Mouse (Mus musculus): ENCODE measurements around the gene Shkbp1. TPM values are rescaled to one million over a fixed set of nuclear protein-coding genes. Genes with fewer than 3 reads are reported as not detected.

Gene Shkbp1
- polyA plus RNA-seq, 1 experiment, result 35.9 TPM

DNA sequence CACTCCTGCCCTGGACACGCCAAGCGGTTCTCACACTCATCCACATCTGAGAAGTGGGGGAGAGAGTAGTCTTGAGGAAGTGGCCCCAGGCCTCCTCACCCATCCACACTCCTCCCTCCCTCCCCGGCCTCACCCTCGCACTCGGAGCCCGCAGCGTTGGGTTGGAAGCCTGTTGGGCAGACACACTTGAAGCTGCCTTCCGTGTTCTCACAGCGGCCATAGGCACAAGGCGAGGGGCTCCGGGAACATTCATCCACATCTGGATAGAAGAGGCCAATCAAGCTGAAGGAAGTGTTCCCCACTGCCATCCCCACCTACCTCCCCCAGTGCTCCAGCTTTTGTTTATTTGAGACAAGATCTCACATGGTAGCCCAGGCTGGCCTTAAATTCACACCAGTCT is 31.7 kb downstream of the Shkbp1 start:
- Histone ChIP-seq H3K4me3 (ENCODE audit: insufficient read depth, low read length) (no peak overlapping the region), H3K4me1 (ENCODE audit: control insufficient read depth, insufficient read depth, low read length) (no peaks in the 10 kb centered on the region), H3K27ac (ENCODE audit: insufficient read depth, low read length) (no peak overlapping the region)
- TF ChIP-seq POLR2A (IDR thresholded peaks at IDR 0.05; ENCODE audit: low read depth, low read length) (no peak), CTCF (IDR thresholded peaks at IDR 0.05; ENCODE audit: borderline replicate concordance, insufficient read depth, low read length) (no peak)

DNA sequence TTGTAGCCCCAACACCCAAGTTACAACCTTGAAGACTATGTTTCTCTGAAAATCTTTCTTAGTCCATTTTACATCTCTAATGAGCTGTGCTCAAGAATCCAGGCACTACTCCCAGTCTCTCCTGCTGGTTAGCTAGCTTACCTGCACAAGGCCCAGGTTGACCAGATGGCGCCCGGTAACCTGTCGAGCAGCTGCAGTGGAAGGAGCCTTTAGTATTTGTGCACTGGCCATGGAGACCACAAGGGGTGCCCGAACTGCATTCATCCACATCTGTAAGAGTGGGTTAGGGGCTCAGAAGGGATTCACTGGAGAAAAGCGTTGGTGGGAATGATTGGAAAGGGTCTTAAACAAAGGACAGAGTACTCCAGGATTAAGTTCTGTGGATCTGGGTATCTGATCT is 32.8 kb downstream of the Shkbp1 start:
- Histone ChIP-seq H3K4me1 (ENCODE audit: control insufficient read depth, insufficient read depth, low read length) (no peaks in the 10 kb centered on the region), H3K27ac (ENCODE audit: insufficient read depth, low read length) (no peak overlapping the region), H3K4me3 (ENCODE audit: insufficient read depth, low read length) (no peak overlapping the region)
- TF ChIP-seq CTCF (IDR thresholded peaks at IDR 0.05; ENCODE audit: borderline replicate concordance, insufficient read depth, low read length) (no peak), POLR2A (IDR thresholded peaks at IDR 0.05; ENCODE audit: low read depth, low read length) (no peak)

DNA sequence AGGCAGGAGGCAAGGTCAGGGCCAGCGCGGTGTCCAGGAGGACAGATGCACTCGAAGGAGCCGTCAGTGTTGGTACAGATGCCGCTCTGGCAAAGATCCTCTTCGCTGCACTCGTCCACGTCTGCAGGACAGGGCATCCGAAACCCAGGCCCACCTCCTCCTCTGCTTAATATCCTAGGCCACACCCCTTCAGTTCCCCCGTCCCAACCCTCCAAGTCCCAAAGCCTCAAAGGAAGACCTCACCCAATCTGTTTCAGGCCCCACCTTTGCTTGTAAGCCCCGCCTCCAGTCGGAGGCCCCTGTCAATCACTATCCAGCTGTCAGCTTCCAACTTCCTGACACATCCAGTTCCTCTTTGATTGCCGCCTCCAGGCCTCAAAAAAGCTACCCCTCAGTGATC is 33.5 kb downstream of the Shkbp1 start:
- no peak for TF ChIP-seq POLR2A (IDR thresholded peaks at IDR 0.05; ENCODE audit: low read depth, low read length)
- no peak for TF ChIP-seq CTCF (IDR thresholded peaks at IDR 0.05; ENCODE audit: borderline replicate concordance, insufficient read depth, low read length)
- Histone ChIP-seq H3K4me3 (ENCODE audit: insufficient read depth, low read length) (no peak overlapping the region), H3K27ac (ENCODE audit: insufficient read depth, low read length) (no peak overlapping the region), H3K4me1 (ENCODE audit: control insufficient read depth, insufficient read depth, low read length) (no peaks in the 10 kb centered on the region)

DNA sequence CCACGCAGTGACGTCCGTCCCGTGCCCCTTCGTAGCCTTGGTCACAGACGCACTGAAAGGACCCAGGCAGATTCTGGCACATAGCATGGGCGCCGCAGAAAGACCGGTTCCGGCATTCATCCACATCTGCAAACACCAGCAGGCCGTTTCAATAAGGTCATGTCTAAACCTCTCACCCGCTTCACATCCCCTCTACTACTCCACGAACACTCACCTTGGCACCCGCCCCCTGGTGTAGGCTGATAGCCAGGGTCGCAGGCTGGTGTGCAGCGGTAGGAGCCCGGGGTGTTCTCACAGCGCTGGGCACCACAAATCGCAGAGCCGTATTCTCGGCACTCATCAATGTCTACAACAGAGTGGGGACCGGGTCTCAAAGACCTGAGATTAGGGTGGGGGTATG is 36.4 kb downstream of the Shkbp1 start:
- TF ChIP-seq POLR2A (IDR thresholded peaks at IDR 0.05; ENCODE audit: low read depth, low read length), result no peak
- no peak overlapping the region for H3K4me3 ChIP-seq (ENCODE audit: insufficient read depth, low read length)
- no peaks in the 10 kb centered on the region for H3K4me1 ChIP-seq (ENCODE audit: control insufficient read depth, insufficient read depth, low read length)
- H3K27ac ChIP-seq (ENCODE audit: insufficient read depth, low read length), result no peak overlapping the region

DNA sequence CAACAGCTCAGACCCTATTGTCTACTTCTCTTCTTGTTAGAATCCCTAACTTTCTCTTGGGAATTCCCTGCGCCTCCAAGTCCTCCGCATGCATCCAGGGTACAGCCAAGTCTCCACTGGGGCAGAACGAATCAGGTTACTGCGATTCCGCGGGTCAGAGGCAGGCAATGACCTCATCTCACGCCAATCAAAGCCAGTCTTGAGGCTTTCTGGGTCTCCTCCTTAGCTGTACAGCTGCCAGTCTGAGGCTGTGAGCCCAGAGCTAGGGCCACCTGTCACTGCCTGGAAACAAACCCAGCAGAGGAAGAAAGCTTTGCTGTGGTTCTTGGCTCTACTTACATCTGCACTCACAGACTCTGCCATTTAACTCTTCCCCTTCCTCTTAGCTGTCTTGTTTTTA is 39.9 kb downstream of the Shkbp1 start:
- no peaks in the 10 kb centered on the region for H3K4me1 ChIP-seq (ENCODE audit: control insufficient read depth, insufficient read depth, low read length)
- TF ChIP-seq CTCF (IDR thresholded peaks at IDR 0.05; ENCODE audit: borderline replicate concordance, insufficient read depth, low read length), result no peak
- no peak overlapping the region for H3K4me3 ChIP-seq (ENCODE audit: insufficient read depth, low read length)
- no peak overlapping the region for H3K27ac ChIP-seq (ENCODE audit: insufficient read depth, low read length)

DNA sequence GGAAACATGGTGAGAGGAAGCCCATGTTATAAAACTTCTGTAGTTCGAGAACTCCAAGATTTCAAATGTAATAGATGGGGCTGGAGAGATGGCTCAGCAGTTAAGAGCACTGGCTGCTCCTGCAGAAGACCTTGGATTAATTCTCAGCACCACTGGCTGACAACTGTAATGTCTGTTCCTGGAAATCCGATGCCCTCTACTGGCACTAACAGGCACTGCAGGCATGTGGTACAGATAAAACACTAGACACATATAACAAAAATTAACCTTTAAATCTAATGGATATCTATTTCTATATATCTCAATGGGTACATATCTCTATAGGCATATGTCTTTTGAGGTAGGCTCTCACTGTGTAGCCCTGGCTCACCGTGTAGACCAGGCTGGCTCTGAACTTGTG is 41.4 kb downstream of the Shkbp1 start:
- H3K4me3 ChIP-seq (ENCODE audit: insufficient read depth, low read length), result no peak overlapping the region
- H3K4me1 ChIP-seq (ENCODE audit: control insufficient read depth, insufficient read depth, low read length), result no peaks in the 10 kb centered on the region
- no peak overlapping the region for H3K27ac ChIP-seq (ENCODE audit: insufficient read depth, low read length)
- TF ChIP-seq CTCF (IDR thresholded peaks at IDR 0.05; ENCODE audit: borderline replicate concordance, insufficient read depth, low read length) (no peak), POLR2A (IDR thresholded peaks at IDR 0.05; ENCODE audit: low read depth, low read length) (no peak)

DNA sequence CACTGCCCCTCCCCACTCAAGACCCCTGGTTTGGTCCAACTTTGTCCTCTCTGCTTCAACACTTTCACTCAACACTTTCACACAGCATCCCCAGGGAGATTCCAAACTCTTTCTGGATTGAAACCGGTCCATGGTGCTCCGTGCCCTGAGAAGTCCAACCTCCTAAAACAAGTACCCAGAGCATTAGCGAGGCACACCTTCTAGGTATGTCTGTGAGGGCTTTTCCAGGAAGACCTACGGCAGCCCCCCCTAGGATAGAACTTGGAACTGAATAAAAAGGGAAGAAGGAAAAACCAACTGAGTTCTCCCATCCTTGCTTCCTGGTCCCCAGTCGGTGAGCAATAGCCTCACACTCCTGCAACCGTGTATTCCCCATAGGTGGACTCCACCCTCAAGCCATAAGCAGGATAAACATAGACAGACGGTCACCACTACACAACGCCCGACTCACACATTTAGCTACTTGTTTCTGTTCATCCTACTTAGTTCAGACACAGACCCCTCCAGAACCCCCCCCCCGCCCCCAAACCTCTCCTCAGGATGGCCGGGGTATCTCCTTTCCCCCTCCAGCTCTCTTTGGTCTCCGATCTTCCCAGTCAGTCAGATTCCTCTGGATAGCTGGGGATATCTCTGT is 44.1 kb downstream of the Shkbp1 start:
- Histone ChIP-seq H3K27ac (ENCODE audit: insufficient read depth, low read length) (no peak overlapping the region), H3K4me1 (ENCODE audit: control insufficient read depth, insufficient read depth, low read length) (no peaks in the 10 kb centered on the region), H3K4me3 (ENCODE audit: insufficient read depth, low read length) (no peak overlapping the region)
- no peak for TF ChIP-seq CTCF (IDR thresholded peaks at IDR 0.05; ENCODE audit: borderline replicate concordance, insufficient read depth, low read length)
- TF ChIP-seq POLR2A (IDR thresholded peaks at IDR 0.05; ENCODE audit: low read depth, low read length), result no peak

DNA sequence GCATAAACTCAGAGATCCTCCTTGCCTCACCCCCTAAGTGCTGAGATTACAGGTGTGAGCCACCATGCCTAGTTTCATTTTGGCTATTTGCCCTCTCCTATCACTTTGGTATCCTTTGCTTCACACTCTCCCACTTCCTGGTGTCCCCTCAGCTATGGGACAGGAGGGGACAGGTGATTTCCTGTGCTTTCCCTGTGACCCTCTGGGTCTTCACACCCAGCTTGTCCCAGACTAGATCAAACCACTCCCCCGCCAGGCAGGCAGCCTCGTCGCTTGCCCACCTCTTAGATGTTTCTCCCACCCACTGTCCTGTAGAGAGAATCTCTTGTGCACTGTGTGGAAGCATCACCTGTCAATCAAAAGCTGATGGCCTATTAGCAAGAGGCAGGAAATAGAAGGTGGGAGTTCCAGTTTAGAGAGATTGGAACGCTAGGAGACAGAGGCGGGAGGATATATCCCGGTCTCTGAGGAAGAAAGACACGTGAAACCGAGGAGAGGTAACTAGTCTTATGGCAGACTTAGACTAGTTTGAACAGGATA is 44.8 kb downstream of the Shkbp1 start:
- no peak for TF ChIP-seq CTCF (IDR thresholded peaks at IDR 0.05; ENCODE audit: borderline replicate concordance, insufficient read depth, low read length)
- TF ChIP-seq POLR2A (IDR thresholded peaks at IDR 0.05; ENCODE audit: low read depth, low read length), result no peak
- no peaks in the 10 kb centered on the region for H3K4me1 ChIP-seq (ENCODE audit: control insufficient read depth, insufficient read depth, low read length)
- H3K27ac ChIP-seq (ENCODE audit: insufficient read depth, low read length), result no peak overlapping the region
- no peak overlapping the region for H3K4me3 ChIP-seq (ENCODE audit: insufficient read depth, low read length)

DNA sequence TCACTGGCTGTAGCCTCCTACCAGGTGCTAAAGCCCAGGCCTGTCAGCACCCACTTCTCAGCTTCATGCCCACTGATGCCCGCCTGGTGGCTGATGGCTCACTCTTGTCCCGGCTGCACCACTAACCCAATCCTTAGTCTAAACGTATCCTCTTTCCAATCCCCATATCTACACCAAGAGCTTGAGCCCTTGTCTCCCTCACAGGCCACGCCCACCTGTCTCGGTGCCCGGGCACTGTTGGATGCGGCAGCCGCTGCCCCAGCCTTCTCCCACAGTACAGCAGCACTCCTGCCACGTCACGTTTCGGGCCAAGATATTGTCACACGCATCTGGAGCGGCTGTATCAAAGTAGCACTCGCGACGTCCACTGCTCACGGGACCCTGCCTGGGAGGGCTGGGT is 45.5 kb downstream of the Shkbp1 start:
- no peak for TF ChIP-seq CTCF (IDR thresholded peaks at IDR 0.05; ENCODE audit: borderline replicate concordance, insufficient read depth, low read length)
- TF ChIP-seq POLR2A (IDR thresholded peaks at IDR 0.05; ENCODE audit: low read depth, low read length), result no peak
- Histone ChIP-seq H3K4me3 (ENCODE audit: insufficient read depth, low read length) (no peak overlapping the region), H3K27ac (ENCODE audit: insufficient read depth, low read length) (no peak overlapping the region), H3K4me1 (ENCODE audit: control insufficient read depth, insufficient read depth, low read length) (no peaks in the 10 kb centered on the region)

DNA sequence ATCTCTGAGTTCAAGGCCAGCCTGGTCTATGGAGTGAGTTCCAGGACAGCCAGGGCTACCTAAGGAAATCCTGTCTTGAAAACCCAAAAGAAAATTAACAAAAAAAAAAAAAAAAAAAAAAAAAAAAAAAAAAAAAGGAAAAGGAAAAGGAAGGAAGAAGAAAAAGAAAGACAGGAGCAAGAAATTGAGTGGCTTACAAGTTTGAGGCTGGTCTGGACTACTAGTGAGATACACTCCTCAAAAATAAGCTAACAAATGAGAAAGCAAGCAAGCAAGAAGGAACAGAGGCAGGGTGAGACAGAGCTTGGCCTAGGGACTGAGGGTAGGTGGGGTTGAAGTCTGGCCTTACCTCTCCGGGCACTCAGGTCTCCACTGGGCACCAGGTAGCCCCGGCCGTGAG is 46.0 kb downstream of the Shkbp1 start:
- Histone ChIP-seq H3K4me1 (ENCODE audit: control insufficient read depth, insufficient read depth, low read length) (no peaks in the 10 kb centered on the region), H3K4me3 (ENCODE audit: insufficient read depth, low read length) (no peak overlapping the region), H3K27ac (ENCODE audit: insufficient read depth, low read length) (no peak overlapping the region)
- TF ChIP-seq CTCF (IDR thresholded peaks at IDR 0.05; ENCODE audit: borderline replicate concordance, insufficient read depth, low read length) (no peak), POLR2A (IDR thresholded peaks at IDR 0.05; ENCODE audit: low read depth, low read length) (no peak)
